Mouse (Mus musculus) liver, embryonic 14.5 days (tissue): ENCODE data around the gene Ythdf2.

Source experiments
- CTCF ChIP-seq: IDR thresholded peaks from 2 replicates; pipeline ENCODE4 v1.5.1; 2016; ENCODE audit warnings: antibody characterized with exemption, low read depth, control low read depth
- EP300 ChIP-seq: IDR thresholded peaks from 2 replicates; pipeline ENCODE4 v1.6.1; 2016; ENCODE audit warnings: antibody characterized with exemption, low read depth

DNA sequence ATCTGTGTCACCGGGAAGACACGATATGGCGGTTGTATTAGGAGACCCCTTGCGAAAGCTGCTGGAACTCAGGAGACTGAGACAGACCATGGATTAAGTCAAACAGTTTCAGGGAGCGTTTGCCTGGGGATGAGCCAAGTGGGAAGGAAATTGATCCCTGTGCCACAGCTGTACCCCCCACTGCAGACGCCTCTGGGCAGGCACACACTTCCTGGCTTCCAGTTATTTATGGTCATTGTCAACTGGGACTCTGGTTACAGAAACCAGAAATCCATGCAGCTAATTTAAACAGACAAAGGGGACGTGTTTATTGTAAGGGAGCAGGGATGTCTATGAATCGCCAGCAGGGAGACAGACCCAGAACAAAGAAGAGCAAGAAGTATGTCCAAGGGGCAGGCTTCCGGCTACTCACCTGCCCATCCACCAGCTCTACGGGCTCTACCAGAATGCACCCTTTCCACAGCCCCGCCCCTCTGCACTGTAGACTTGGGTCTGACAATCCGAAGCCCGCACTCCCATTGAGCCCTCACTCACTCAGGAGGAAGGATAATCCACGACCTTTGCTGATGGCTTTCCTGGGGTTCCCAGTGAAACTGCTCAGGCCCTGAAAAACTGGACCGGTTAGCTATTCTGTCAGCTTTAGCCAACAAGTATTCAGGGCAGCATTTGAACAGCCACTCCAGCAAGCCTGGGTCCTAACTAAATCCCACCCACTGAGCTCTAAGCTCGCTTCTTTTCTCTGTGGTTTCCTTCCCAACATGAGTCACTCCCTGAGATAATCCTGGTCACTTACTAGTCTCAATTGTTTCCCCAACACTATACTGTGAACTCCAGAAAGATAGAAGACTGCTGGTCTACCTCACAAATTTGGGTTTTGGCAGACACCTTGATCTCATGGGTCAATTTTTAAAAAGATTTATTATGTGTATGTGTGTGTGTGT lies 45.5 kb downstream of the Ythdf2 start:
- TF ChIP-seq EP300 (no peak), CTCF (no peak)
